In genomic region chr2:31943011-31943410, GRCm38 (mm10) we compare ENCODE assay signal across 20 mouse cellular contexts. TPM values are rescaled to one million over a fixed set of nuclear protein-coding genes. Genes with fewer than 3 reads are reported as not detected.
DNase-seq lines count a peak whose midpoint lies in the region; ATAC-seq and TF ChIP-seq lines count a peak whose summit lies in the region.
"Had no signal": no experiment of that assay in that cellular context is flagged by ENCODE, and none has a peak within 500 bp of the region (broad histone marks: within the 10 kb centered on the region; RNA-seq: fewer than 3 reads in every experiment).

No protein-coding gene starts in this region.

- H3K27ac ChIP-seq in liver, adult 2 months (replicated peaks; ENCODE audit: insufficient read depth, low read depth, low read length), result no peak overlapping the region
- no peak overlapping the region for H3K27ac ChIP-seq in midbrain, embryonic 11.5 days (ENCODE audit: low read depth, low read length)
- no peak overlapping the region for H3K27ac ChIP-seq in midbrain, embryonic 15.5 days

- no peak for TF ChIP-seq CTCF in liver, adult 2 months (IDR thresholded peaks at IDR 0.05; ENCODE audit: low read depth, low read length)

- no peaks in the 10 kb centered on the region for H3K27me3 ChIP-seq in liver, adult 2 months (ENCODE audit: control insufficient read depth, insufficient read depth, low read length)
- no peaks in the 10 kb centered on the region for H3K27me3 ChIP-seq in midbrain, embryonic 11.5 days (ENCODE audit: control insufficient read depth, insufficient read depth, low read length)
- H3K27me3 ChIP-seq in midbrain, embryonic 15.5 days (replicated peaks), result no peaks in the 10 kb centered on the region
- H3K27me3 ChIP-seq: Patski had no signal

- ATAC-seq in midbrain, embryonic 11.5 days (ENCODE audit: low FRiP score), result no peak
- no peak for ATAC-seq in midbrain, embryonic 15.5 days (replicated peaks)
- ATAC-seq: activated CD4-positive, CD25-positive, alpha-beta regulatory T cell, adult 4 months; CD4-positive, CD25-positive, alpha-beta regulatory T cell, adult 4 months; Patski had no signal

- H3K4me1 ChIP-seq in liver, adult 2 months (ENCODE audit: control insufficient read depth, insufficient read depth, low read length), result peaks cover 9% of the 10 kb centered on the region; the same call in 1 of the 2 replicates
- H3K4me1 ChIP-seq in midbrain, embryonic 11.5 days (ENCODE audit: control insufficient read depth, insufficient read depth, low read length), result no peaks in the 10 kb centered on the region
- no peaks in the 10 kb centered on the region for H3K4me1 ChIP-seq in midbrain, embryonic 15.5 days

- no peak overlapping the region for H3K4me2 ChIP-seq in midbrain, embryonic 11.5 days
- H3K4me2 ChIP-seq in midbrain, embryonic 15.5 days, result no peak overlapping the region

- no peak for TF ChIP-seq POLR2A in liver, adult 2 months (IDR thresholded peaks at IDR 0.05; ENCODE audit: extremely low read depth, insufficient read depth, low read length)

- DNase-seq in liver, adult 2 months (ENCODE audit: extremely low read depth, low read depth, low spot score), result peak; percentile 84
- DNase-seq in liver, result no peak
- DNase-seq in midbrain, embryonic 11.5 days (ENCODE audit: low spot score, missing footprints), result peak; percentile 73
- DNase-seq: adrenal gland, adult 2 months; adrenal gland, adult 8-10 months; adrenal gland, postnatal 10 days; adrenal gland, postnatal 14 days; adrenal gland, postnatal 25 days; adrenal gland, postnatal 36 days; B cell, adult 2 months; cerebellum, adult 11 months; cerebellum, adult 11-12 months; cerebellum, adult 18-20 months had no signal

- no peak overlapping the region for H3K4me3 ChIP-seq in liver, adult 2 months (ENCODE audit: insufficient read depth, low read depth, low read length)
- H3K4me3 ChIP-seq in midbrain, embryonic 11.5 days (ENCODE audit: low read depth, low read length), result no peak overlapping the region
- H3K4me3 ChIP-seq in midbrain, embryonic 15.5 days, result no peak overlapping the region

- no peak overlapping the region for H3K9ac ChIP-seq in liver, adult 2 months (ENCODE audit: low read depth, low read length)
- no peak overlapping the region for H3K9ac ChIP-seq in midbrain, embryonic 11.5 days (ENCODE audit: low read length)
- no peak overlapping the region for H3K9ac ChIP-seq in midbrain, embryonic 15.5 days

- H3K36me3 ChIP-seq in liver, adult 2 months (ENCODE audit: control insufficient read depth, insufficient read depth, low read length), result no peaks in the 10 kb centered on the region
- no peaks in the 10 kb centered on the region for H3K36me3 ChIP-seq in midbrain, embryonic 11.5 days (ENCODE audit: control insufficient read depth, insufficient read depth, low read length)
- no peaks in the 10 kb centered on the region for H3K36me3 ChIP-seq in midbrain, embryonic 15.5 days (replicated peaks)
- H3K36me3 ChIP-seq: G1E had no signal

- no peaks in the 10 kb centered on the region for H3K79me2 ChIP-seq in liver, adult 2 months (ENCODE audit: control insufficient read depth, insufficient read depth, low read length)

- 14% methylated on average over 4 of the region's 4 CpGs for WGBS in liver, adult 2 months
- 85% methylated on average over 4 of the region's 4 CpGs for WGBS in midbrain, embryonic 11.5 days
- WGBS in midbrain, embryonic 15.5 days, result 74% methylated on average over 4 of the region's 4 CpGs

- H3K9me3 ChIP-seq in midbrain, embryonic 11.5 days (ENCODE audit: control insufficient read depth, low read length), result no peaks in the 10 kb centered on the region
- no peaks in the 10 kb centered on the region for H3K9me3 ChIP-seq in midbrain, embryonic 15.5 days
- H3K9me3 ChIP-seq: G1E had no signal

RNA-seq across cellular contexts. Expression of gene Aif1l, which starts 6.9 kb away (rescaled TPM):
- total RNA-seq in liver, adult 2 months (2014; rRNA removed), result 0.13 and 0.18 TPM in 2 replicates
- polyA plus RNA-seq in liver, adult 2 months (2012; rRNA removed), result 0.10 and 0.16 TPM in 2 replicates
- 65.0 and 65.7 TPM in 2 replicates for polyA plus RNA-seq in midbrain, embryonic 11.5 days (2014; fragmentation: Nextera tagmentation; extraction: Ambion mirVana)
- 26.2 and 29.8 TPM in 2 replicates for polyA plus RNA-seq in midbrain, embryonic 15.5 days (2015; fragmentation: Nextera tagmentation; extraction: Ambion mirVana)
- polyA plus RNA-seq: activated CD4-positive, CD25-positive, alpha-beta regulatory T cell, adult 4 months; G1E had no signal

RNA-seq across cellular contexts. Expression of gene Nup214, which starts 31.2 kb away (rescaled TPM):
- total RNA-seq in liver, adult 2 months (2014; rRNA removed), result 5.3 and 7.1 TPM in 2 replicates
- polyA plus RNA-seq in liver, adult 2 months (2012; rRNA removed), result 10.2 and 11.5 TPM in 2 replicates
- polyA plus RNA-seq in midbrain, embryonic 11.5 days (2014; fragmentation: Nextera tagmentation; extraction: Ambion mirVana), result 64.6 and 64.7 TPM in 2 replicates
- 71.0 and 75.0 TPM in 2 replicates for polyA plus RNA-seq in midbrain, embryonic 15.5 days (2015; fragmentation: Nextera tagmentation; extraction: Ambion mirVana)

RNA-seq across cellular contexts. Expression of gene Lamc3, which starts 55.9 kb away (rescaled TPM):
- total RNA-seq in liver, adult 2 months (2014; rRNA removed), result 0.67 and 0.83 TPM in 2 replicates
- polyA plus RNA-seq in liver, adult 2 months (2012; rRNA removed), result 0.73 and 0.95 TPM in 2 replicates
- polyA plus RNA-seq in midbrain, embryonic 11.5 days (2014; fragmentation: Nextera tagmentation; extraction: Ambion mirVana), result 7.7 and 9.6 TPM in 2 replicates
- polyA plus RNA-seq in midbrain, embryonic 15.5 days (2015; fragmentation: Nextera tagmentation; extraction: Ambion mirVana), result 6.2 and 6.8 TPM in 2 replicates
- total RNA-seq: CH12.LX, G1E, MEL had no signal
- polyA plus RNA-seq: activated CD4-positive, CD25-positive, alpha-beta regulatory T cell, adult 4 months; CD4-positive, CD25-positive, alpha-beta regulatory T cell, adult 4 months; G1E had no signal

Comparison
In these comparisons a context has a peak if more than half of its experiments do, and no peak if none do; other contexts are left out.
1. RNA of gene Aif1l, which starts 6.9 kb away (polyA plus RNA-seq): 65.0 to 65.7 TPM in midbrain, embryonic 11.5 days and 26.2 to 29.8 TPM in midbrain, embryonic 15.5 days; 0.10 to 0.16 TPM in liver, adult 2 months; every median in the first group is over 10 times any median in the second.